Mouse (Mus musculus): Measurements from ENCODE around the gene Inip. TPM values are rescaled to one million over a fixed set of nuclear protein-coding genes. Genes with fewer than 3 reads are reported as not detected.

The Inip gene
- total and polyA plus RNA-seq, 2 experiments, result 2.3 to 3.4 TPM

DNA sequence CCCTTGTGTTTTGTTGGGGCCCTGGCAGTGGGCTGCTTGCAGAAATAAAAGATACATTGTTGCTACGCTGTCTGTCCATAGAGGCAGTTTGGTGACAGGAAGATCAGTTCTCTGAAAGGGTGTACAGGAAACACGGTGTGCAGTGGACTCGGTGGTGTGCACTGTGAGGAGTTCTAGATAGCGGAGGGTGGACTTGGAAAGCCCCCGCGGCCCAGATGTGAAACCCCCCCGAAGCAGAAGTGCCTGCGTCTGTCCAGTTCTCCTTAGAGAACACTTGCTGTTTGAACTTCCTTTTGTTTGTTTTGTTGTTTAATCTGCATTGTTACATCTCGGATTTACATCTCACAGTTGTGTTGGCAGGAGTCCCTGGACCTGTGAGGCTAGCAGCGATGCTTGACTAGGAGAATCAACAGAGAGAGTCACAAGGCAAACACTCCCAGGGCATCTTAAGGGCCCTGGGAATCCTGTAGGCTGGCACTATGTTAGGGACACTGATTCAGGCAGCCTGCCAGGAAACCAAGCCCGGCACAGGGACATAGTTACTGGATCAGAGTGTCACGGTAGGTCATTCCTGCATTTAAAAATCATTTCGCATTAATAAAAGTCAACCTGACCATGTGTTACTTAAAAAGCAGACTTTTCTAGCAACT, 47.8 kb downstream of the Inip start:
- DNase-seq (ENCODE audit: extremely low read depth, low read depth, low spot score), result no peak
- 64% methylated on average over 13 of the region's 13 CpGs for WGBS
- TF ChIP-seq CTCF (IDR thresholded peaks at IDR 0.05; ENCODE audit: low read depth, low read length) (no peak), POLR2A (IDR thresholded peaks at IDR 0.05; ENCODE audit: extremely low read depth, insufficient read depth, low read length) (no peak)

DNA sequence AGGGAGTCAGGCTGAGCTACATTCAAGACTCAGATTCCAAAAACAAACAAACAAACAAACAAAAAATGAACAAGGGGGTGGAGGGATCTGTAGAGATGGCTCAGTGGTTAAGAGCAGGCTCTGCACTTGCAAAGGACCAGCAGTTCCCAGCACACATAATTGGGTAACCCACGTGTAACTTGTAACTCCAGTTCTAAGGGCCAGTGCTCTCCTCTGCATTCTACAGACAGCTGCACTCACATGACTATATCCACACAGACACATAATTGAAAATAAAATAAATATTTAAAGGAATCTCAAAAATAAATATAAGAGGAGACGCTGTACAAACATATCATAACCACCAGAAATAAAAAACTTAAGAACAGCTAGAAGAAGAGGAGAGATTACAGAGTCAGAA, 61.5 kb downstream of the Inip start:
- H3K27ac ChIP-seq (replicated peaks; ENCODE audit: insufficient read depth, low read depth, low read length), result no peak overlapping the region
- WGBS, result 89% methylated on average over 2 of the region's 2 CpGs
- H3K9ac ChIP-seq (ENCODE audit: low read depth, low read length), result no peak overlapping the region
- no peak overlapping the region for H3K4me3 ChIP-seq (ENCODE audit: insufficient read depth, low read depth, low read length)
- no peak for TF ChIP-seq CTCF (IDR thresholded peaks at IDR 0.05; ENCODE audit: low read depth, low read length)
- no peak for TF ChIP-seq POLR2A (IDR thresholded peaks at IDR 0.05; ENCODE audit: extremely low read depth, insufficient read depth, low read length)
- no peaks in the 10 kb centered on the region; the same call in 1 of the 2 replicates for H3K36me3 ChIP-seq (ENCODE audit: control insufficient read depth, insufficient read depth, low read length)
- DNase-seq (ENCODE audit: extremely low read depth, low read depth, low spot score), result no peak
- no peaks in the 10 kb centered on the region for H3K4me1 ChIP-seq (ENCODE audit: control insufficient read depth, insufficient read depth, low read length)
- H3K79me2 ChIP-seq (ENCODE audit: control insufficient read depth, insufficient read depth, low read length), result no peaks in the 10 kb centered on the region
- H3K27me3 ChIP-seq (ENCODE audit: control insufficient read depth, insufficient read depth, low read length), result no peaks in the 10 kb centered on the region

More for the DNA sequence above, 47.8 kb downstream of the Inip start:
- no peak overlapping the region for H3K9ac ChIP-seq (ENCODE audit: low read depth, low read length)
- H3K36me3 ChIP-seq (ENCODE audit: control insufficient read depth, insufficient read depth, low read length), result no peaks in the 10 kb centered on the region
- no peak overlapping the region for H3K27ac ChIP-seq (replicated peaks; ENCODE audit: insufficient read depth, low read depth, low read length)
- H3K27me3 ChIP-seq (ENCODE audit: control insufficient read depth, insufficient read depth, low read length), result no peaks in the 10 kb centered on the region
- H3K4me1 ChIP-seq (ENCODE audit: control insufficient read depth, insufficient read depth, low read length), result no peaks in the 10 kb centered on the region
- H3K79me2 ChIP-seq (ENCODE audit: control insufficient read depth, insufficient read depth, low read length), result no peaks in the 10 kb centered on the region
- H3K4me3 ChIP-seq (ENCODE audit: insufficient read depth, low read depth, low read length), result no peak overlapping the region

DNA sequence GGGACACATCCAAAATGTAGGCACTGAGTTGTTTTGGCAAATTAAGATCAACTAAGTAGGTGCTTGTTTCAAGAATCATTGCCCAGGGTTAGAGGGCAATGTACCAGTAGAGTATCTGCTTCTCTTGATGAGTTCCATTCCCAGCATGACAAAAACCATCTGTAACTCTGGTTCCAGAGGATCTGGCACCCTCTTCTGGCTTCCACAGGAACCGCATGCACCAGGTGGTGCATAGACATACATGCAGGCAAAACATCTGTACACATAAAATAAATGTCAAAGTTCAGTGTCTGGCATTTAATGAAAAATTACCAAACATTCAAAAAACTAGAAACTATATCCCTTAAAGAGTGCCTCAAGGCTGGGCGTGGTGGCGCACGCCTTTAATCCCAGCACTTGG, 62.1 kb downstream of the Inip start:
- no peaks in the 10 kb centered on the region; the same call in 1 of the 2 replicates for H3K36me3 ChIP-seq (ENCODE audit: control insufficient read depth, insufficient read depth, low read length)
- H3K27ac ChIP-seq (replicated peaks; ENCODE audit: insufficient read depth, low read depth, low read length), result no peak overlapping the region
- no peak for DNase-seq (ENCODE audit: extremely low read depth, low read depth, low spot score)
- H3K9ac ChIP-seq (ENCODE audit: low read depth, low read length), result no peak overlapping the region
- no peaks in the 10 kb centered on the region for H3K79me2 ChIP-seq (ENCODE audit: control insufficient read depth, insufficient read depth, low read length)
- WGBS, result 95% methylated on average over 4 of the region's 4 CpGs
- H3K27me3 ChIP-seq (ENCODE audit: control insufficient read depth, insufficient read depth, low read length), result no peaks in the 10 kb centered on the region
- H3K4me3 ChIP-seq (ENCODE audit: insufficient read depth, low read depth, low read length), result no peak overlapping the region
- TF ChIP-seq POLR2A (IDR thresholded peaks at IDR 0.05; ENCODE audit: extremely low read depth, insufficient read depth, low read length) (no peak), CTCF (IDR thresholded peaks at IDR 0.05; ENCODE audit: low read depth, low read length) (peak; percentile 42; the same call in 1 of the 2 replicates)
- H3K4me1 ChIP-seq (ENCODE audit: control insufficient read depth, insufficient read depth, low read length), result no peaks in the 10 kb centered on the region

DNA sequence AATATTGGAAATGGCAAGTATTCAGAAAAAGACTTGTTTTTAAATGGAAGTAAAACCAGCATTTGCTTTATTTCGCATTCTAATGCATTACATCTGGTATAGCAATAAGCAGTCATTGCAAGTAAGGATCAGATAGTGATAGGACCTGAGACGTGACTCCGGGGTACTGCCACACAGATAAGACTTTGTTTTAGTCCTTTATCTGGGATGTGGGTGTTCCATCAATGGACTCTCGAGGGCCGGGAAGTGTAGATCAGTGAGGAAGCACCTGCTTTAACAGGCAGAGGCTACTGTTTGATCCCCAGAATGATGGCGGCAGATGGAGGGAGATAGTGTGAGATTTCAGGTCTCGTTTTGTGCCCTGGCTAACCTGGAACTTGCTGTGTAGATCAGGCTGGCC, 69.8 kb downstream of the Inip start:
- no peak for TF ChIP-seq CTCF (IDR thresholded peaks at IDR 0.05; ENCODE audit: low read depth, low read length)
- no peak for TF ChIP-seq POLR2A (IDR thresholded peaks at IDR 0.05; ENCODE audit: extremely low read depth, insufficient read depth, low read length)
- Histone ChIP-seq H3K27me3 (ENCODE audit: control insufficient read depth, insufficient read depth, low read length) (no peaks in the 10 kb centered on the region), H3K9ac (ENCODE audit: low read depth, low read length) (no peak overlapping the region), H3K36me3 (ENCODE audit: control insufficient read depth, insufficient read depth, low read length) (no peaks in the 10 kb centered on the region), H3K27ac (replicated peaks; ENCODE audit: insufficient read depth, low read depth, low read length) (no peak overlapping the region), H3K79me2 (ENCODE audit: control insufficient read depth, insufficient read depth, low read length) (no peaks in the 10 kb centered on the region), H3K4me1 (ENCODE audit: control insufficient read depth, insufficient read depth, low read length) (no peaks in the 10 kb centered on the region), H3K4me3 (ENCODE audit: insufficient read depth, low read depth, low read length) (no peak overlapping the region)
- no peak for DNase-seq (ENCODE audit: extremely low read depth, low read depth, low spot score)
- WGBS, result 95% methylated on average over 7 of the region's 7 CpGs

DNA sequence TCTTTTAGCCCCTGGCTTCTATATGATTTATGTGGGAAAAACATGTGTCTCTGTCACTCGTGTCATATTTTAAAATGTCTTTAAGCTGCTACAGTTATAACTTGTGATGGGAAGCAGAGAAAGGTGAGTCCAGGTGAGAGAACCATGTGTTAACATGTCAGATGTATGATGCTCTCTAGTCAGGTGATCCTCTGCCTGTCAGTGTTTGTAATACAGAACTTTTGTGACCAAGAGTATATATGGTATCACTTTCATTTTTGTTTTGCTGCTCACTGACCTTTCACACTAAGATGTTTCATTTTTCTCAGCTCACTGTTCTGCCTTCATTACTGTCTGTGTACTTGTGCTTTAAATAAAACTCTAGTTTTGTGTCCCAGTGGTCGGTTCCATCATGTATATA, 72.5 kb downstream of the Inip start:
- 86% methylated on average over 2 of the region's 2 CpGs for WGBS
- Histone ChIP-seq H3K27ac (replicated peaks; ENCODE audit: insufficient read depth, low read depth, low read length) (no peak overlapping the region), H3K4me1 (ENCODE audit: control insufficient read depth, insufficient read depth, low read length) (no peaks in the 10 kb centered on the region), H3K27me3 (ENCODE audit: control insufficient read depth, insufficient read depth, low read length) (no peaks in the 10 kb centered on the region), H3K9ac (ENCODE audit: low read depth, low read length) (no peak overlapping the region), H3K79me2 (ENCODE audit: control insufficient read depth, insufficient read depth, low read length) (no peaks in the 10 kb centered on the region), H3K36me3 (ENCODE audit: control insufficient read depth, insufficient read depth, low read length) (no peaks in the 10 kb centered on the region), H3K4me3 (ENCODE audit: insufficient read depth, low read depth, low read length) (no peak overlapping the region)
- DNase-seq (ENCODE audit: extremely low read depth, low read depth, low spot score), result no peak
- TF ChIP-seq POLR2A (IDR thresholded peaks at IDR 0.05; ENCODE audit: extremely low read depth, insufficient read depth, low read length), result no peak
- no peak for TF ChIP-seq CTCF (IDR thresholded peaks at IDR 0.05; ENCODE audit: low read depth, low read length)

DNA sequence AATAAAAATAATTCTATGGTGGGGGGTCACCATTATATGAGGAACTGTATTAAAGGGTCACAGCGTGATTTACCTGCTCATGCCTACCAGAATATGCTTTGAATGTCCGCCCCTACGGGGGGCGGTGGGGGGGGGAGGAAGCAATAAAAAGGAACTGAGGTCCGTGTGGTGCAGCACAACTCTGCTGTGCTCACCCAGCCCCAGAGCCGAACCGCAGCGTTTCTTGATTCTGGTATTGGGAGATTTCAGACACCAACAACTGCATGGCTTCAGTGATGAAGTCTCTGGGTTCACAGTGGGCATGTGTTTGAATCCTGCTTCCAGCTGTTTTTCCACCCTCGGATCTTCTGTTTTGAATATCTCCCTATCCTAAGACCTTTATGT, 73.5 kb downstream of the Inip start:
- no peak for TF ChIP-seq CTCF (IDR thresholded peaks at IDR 0.05; ENCODE audit: low read depth, low read length)
- no peak for TF ChIP-seq POLR2A (IDR thresholded peaks at IDR 0.05; ENCODE audit: extremely low read depth, insufficient read depth, low read length)
- WGBS, result 86% methylated on average over 9 of the region's 9 CpGs
- no peak overlapping the region for H3K9ac ChIP-seq (ENCODE audit: low read depth, low read length)
- no peaks in the 10 kb centered on the region for H3K4me1 ChIP-seq (ENCODE audit: control insufficient read depth, insufficient read depth, low read length)
- H3K79me2 ChIP-seq (ENCODE audit: control insufficient read depth, insufficient read depth, low read length), result no peaks in the 10 kb centered on the region
- H3K4me3 ChIP-seq (ENCODE audit: insufficient read depth, low read depth, low read length), result no peak overlapping the region
- DNase-seq (ENCODE audit: extremely low read depth, low read depth, low spot score), result no peak
- no peaks in the 10 kb centered on the region for H3K27me3 ChIP-seq (ENCODE audit: control insufficient read depth, insufficient read depth, low read length)
- no peaks in the 10 kb centered on the region for H3K36me3 ChIP-seq (ENCODE audit: control insufficient read depth, insufficient read depth, low read length)
- no peak overlapping the region for H3K27ac ChIP-seq (replicated peaks; ENCODE audit: insufficient read depth, low read depth, low read length)
